11 mouse cellular contexts compared by ENCODE assay signal in genomic region chr16:90046494-90047158, GRCm38 (mm10).
DNase-seq lines count a peak whose midpoint lies in the region; ATAC-seq lines count a peak whose summit lies in the region.
"Had no signal": no experiment of that assay in that cellular context is flagged by ENCODE, and none has a peak within 500 bp of the region (broad histone marks: within the 10 kb centered on the region; RNA-seq: fewer than 3 reads in every experiment).

No protein-coding gene starts in this region.

- intact Hi-C loops in left cerebral cortex, postnatal 25 days (cut with DNase I): no loop called here

- ATAC-seq in stomach, embryonic 15.5 days (ENCODE audit: insufficient read depth, low FRiP score, low read depth): no peak

- no peaks in the 10 kb centered on the region for H3K27me3 ChIP-seq in stomach, embryonic 15.5 days (replicated peaks)
- H3K27me3 ChIP-seq: embryonic facial prominence, embryonic 12.5 days had no signal

- WGBS in stomach, embryonic 15.5 days: 51% methylated on average over 12 of the region's 12 CpGs

- peak; percentile 30 for DNase-seq in adrenal gland, postnatal 14 days
- DNase-seq in adrenal gland, postnatal 25 days: no peak
- peak; percentile 29 for DNase-seq in ovary, adult 18-20 months (ENCODE audit: low spot score)
- DNase-seq in ovary, postnatal 10 days (ENCODE audit: low spot score): no peak
- peak; percentile 80 for DNase-seq in kidney, postnatal 10 days
- DNase-seq in left cerebral cortex, postnatal 25 days (ENCODE audit: low spot score in 2 of 2): no peak
- DNase-seq in cerebellum, adult 9-11 months: no peak

- H3K9ac ChIP-seq in stomach, embryonic 15.5 days: no peak overlapping the region
- H3K9ac ChIP-seq: embryonic facial prominence, embryonic 12.5 days; liver, embryonic 14.5 days had no signal

- no peak overlapping the region for H3K4me3 ChIP-seq in stomach, embryonic 15.5 days (replicated peaks)
- H3K4me3 ChIP-seq: embryonic facial prominence, embryonic 12.5 days; myocyte had no signal

- no peaks in the 10 kb centered on the region for H3K36me3 ChIP-seq in stomach, embryonic 15.5 days
- H3K36me3 ChIP-seq: embryonic facial prominence, embryonic 12.5 days had no signal

- no peaks in the 10 kb centered on the region for H3K4me1 ChIP-seq in stomach, embryonic 15.5 days
- H3K4me1 ChIP-seq: embryonic facial prominence, embryonic 12.5 days had no signal

- no peaks in the 10 kb centered on the region for H3K9me3 ChIP-seq in stomach, embryonic 15.5 days
- H3K9me3 ChIP-seq: embryonic facial prominence, embryonic 12.5 days had no signal

- no peak overlapping the region for H3K4me2 ChIP-seq in stomach, embryonic 15.5 days
- H3K4me2 ChIP-seq: embryonic facial prominence, embryonic 12.5 days had no signal

- peak overlapping the region; percentile 69 for H3K27ac ChIP-seq in stomach, embryonic 15.5 days
- H3K27ac ChIP-seq: embryonic facial prominence, embryonic 12.5 days; liver, embryonic 14.5 days had no signal

Comparison
In these comparisons a context has a peak if more than half of its experiments do, and no peak if none do; other contexts are left out.
1. DNase-seq: peak in adrenal gland, postnatal 14 days (single experiment), ovary, adult 18-20 months (single experiment) and kidney, postnatal 10 days (single experiment); none in adrenal gland, postnatal 25 days (single experiment), ovary, postnatal 10 days (single experiment), left cerebral cortex, postnatal 25 days (0 of 2) and cerebellum, adult 9-11 months (single experiment).